Mouse (Mus musculus) hindbrain, embryonic 13.5 days (tissue): ENCODE measurements around the gene Rgn. TPM values are rescaled to one million over a fixed set of nuclear protein-coding genes. Genes with fewer than 3 reads are reported as not detected.

Source experiments
- ATAC-seq: fragments of 200-750 bp; cut with Nextera tagmentation; 2 replicates; pipeline ENCODE4 v1.8.0; 2017; ENCODE audit warnings: moderate TSS enrichment; ENCODE audit not compliant: low FRiP score
- H3K27ac ChIP-seq: fragments of 300-500 bp; sonication (generic); 2 replicates; pipeline ENCODE4 v1.5.1; 2015; ENCODE audit warnings: inconsistent platforms, mild to moderate bottlenecking, moderate library complexity
- H3K27me3 ChIP-seq: fragments of 300-500 bp; sonication (generic); 2 replicates; pipeline ENCODE4 v1.6.1; 2015; ENCODE audit warnings: mild to moderate bottlenecking, inconsistent platforms
- H3K36me3 ChIP-seq: fragments of 300-500 bp; sonication (generic); 2 replicates; pipeline ENCODE4 v1.6.1; 2015; ENCODE audit warnings: mild to moderate bottlenecking, inconsistent platforms
- H3K4me1 ChIP-seq: fragments of 300-500 bp; sonication (generic); replicated peaks from 2 replicates; pipeline ENCODE4 v1.6.1; 2015; ENCODE audit warnings: inconsistent platforms
- H3K4me2 ChIP-seq: fragments of 300-500 bp; sonication (generic); 2 replicates; pipeline ENCODE4 v1.6.1; 2015; ENCODE audit warnings: inconsistent platforms, mild to moderate bottlenecking, moderate library complexity
- H3K4me3 ChIP-seq: fragments of 300-500 bp; sonication (generic); 2 replicates; pipeline ENCODE4 v1.5.1; 2015; ENCODE audit warnings: mild to moderate bottlenecking, inconsistent platforms
- H3K9ac ChIP-seq: fragments of 300-500 bp; sonication (generic); 2 replicates; pipeline ENCODE4 v1.6.1; 2015; ENCODE audit warnings: mild to moderate bottlenecking, inconsistent platforms
- H3K9me3 ChIP-seq: fragments of 300-500 bp; sonication (generic); 2 replicates; pipeline ENCODE4 v1.6.1; 2016; ENCODE audit warnings: inconsistent platforms
- WGBS: fragments of 180-500 bp; shearing (Covaris S2); methylation state at CpG from one replicate; pipeline ENCODE4 v1.1.7; 2015; 5-methylcytosine and 5-hydroxymethylcytosine counted together
- polyA plus RNA-seq: library from polyadenylated mRNA; unstranded; fragments of >200 nt; fragmentation: Nextera tagmentation; extraction: Ambion mirVana; gene quantifications from 2 replicates; pipeline ENCODE4 v1.2.1, GENCODE M21; 2015

The Rgn gene
- polyA plus RNA-seq, 1 experiment from 2014 or later, result 0.57 TPM

DNA sequence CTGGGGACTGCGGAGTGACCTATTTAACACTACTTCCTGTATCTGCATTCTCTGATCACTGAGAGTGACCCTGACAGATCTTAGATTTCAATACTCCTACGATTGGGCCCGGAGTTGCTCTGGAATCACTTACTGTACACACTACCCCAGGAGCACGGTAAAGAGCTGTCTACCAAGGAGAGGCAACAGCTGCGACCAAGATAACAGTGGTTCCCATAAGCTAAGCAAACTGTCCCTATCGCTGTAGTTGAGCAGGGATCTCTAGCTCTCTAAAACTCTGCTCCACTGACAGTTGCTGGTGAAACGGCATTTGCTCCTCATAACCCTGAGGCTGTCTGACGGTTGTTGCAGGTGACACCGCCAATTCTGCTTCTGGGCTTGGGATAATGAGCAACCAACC, 23.1 kb downstream of the Rgn start:
- WGBS, result 80% methylated on average over 9 of the region's 9 CpGs
- Histone ChIP-seq H3K4me1 (no peaks in the 10 kb centered on the region), H3K36me3 (no peaks in the 10 kb centered on the region), H3K27ac (no peak overlapping the region), H3K4me3 (no peak overlapping the region), H3K9ac (no peak overlapping the region), H3K4me2 (no peak overlapping the region), H3K27me3 (no peaks in the 10 kb centered on the region), H3K9me3 (no peaks in the 10 kb centered on the region)
- no peak for ATAC-seq

DNA sequence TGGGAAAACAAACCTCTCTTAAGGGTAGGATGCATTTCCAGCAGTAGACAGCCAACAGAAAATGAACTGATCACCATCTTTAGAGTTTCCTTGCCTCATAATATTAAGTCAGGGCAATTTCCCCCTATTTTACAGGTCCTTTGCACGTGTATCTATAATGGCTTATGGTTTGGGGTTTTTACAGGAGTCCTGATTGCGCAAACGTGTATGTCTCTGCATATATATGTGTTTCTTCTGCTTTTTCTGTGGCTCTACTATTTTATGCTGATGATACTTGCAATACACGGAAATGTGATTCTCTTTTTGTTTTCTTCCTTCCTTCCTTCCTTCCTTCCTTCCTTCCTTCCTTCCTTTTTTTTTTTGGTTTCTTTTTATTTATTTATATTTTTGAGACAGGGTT, 24.3 kb downstream of the Rgn start:
- H3K4me1 ChIP-seq, result no peaks in the 10 kb centered on the region
- WGBS, result 88% methylated on average over 4 of the region's 4 CpGs

GRCm38 (mm10) chrX:20587968-20588367, 38.4 kb downstream of the Rgn start:
- no peak for ATAC-seq

More for the DNA sequence above, 24.3 kb downstream of the Rgn start:
- Histone ChIP-seq H3K27me3 (no peaks in the 10 kb centered on the region), H3K9ac (no peak overlapping the region), H3K4me2 (no peak overlapping the region), H3K9me3 (no peaks in the 10 kb centered on the region), H3K36me3 (no peaks in the 10 kb centered on the region), H3K27ac (no peak overlapping the region), H3K4me3 (no peak overlapping the region)
- ATAC-seq, result no peak

DNA sequence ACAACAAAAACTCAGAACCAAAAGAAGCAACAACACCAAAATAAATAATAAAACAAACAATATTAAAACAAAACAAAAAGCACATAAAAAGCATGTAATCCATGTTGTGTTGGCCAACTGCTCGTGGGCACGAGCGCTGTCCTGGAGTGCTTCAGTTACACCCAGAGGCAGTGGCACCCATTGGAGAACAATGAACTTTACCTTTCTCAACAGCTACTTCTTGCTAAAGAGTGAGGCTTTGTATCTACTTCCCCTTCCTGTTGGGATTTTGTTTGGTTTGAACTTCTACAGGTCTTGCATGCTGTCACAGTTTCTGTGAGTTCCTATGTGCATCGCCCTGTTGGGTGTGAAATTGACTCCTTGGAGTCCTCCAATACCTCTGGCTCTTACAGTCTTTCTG, 58.9 kb downstream of the Rgn start:
- 84% methylated on average over 4 of the region's 4 CpGs for WGBS
- no peaks in the 10 kb centered on the region for H3K27me3 ChIP-seq
- H3K9ac ChIP-seq, result no peak overlapping the region
- no peak overlapping the region for H3K4me3 ChIP-seq
- ATAC-seq, result no peak
- no peak overlapping the region for H3K4me2 ChIP-seq
- H3K4me1 ChIP-seq, result no peaks in the 10 kb centered on the region
- H3K27ac ChIP-seq, result no peak overlapping the region
- no peaks in the 10 kb centered on the region for H3K9me3 ChIP-seq
- no peaks in the 10 kb centered on the region for H3K36me3 ChIP-seq

More at GRCm38 (mm10) chrX:20587968-20588367, 38.4 kb downstream of the Rgn start:
- Histone ChIP-seq H3K4me1 (no peaks in the 10 kb centered on the region), H3K27ac (no peak overlapping the region), H3K27me3 (no peaks in the 10 kb centered on the region), H3K9me3 (no peaks in the 10 kb centered on the region), H3K4me3 (no peak overlapping the region), H3K9ac (no peak overlapping the region), H3K4me2 (no peak overlapping the region), H3K36me3 (no peaks in the 10 kb centered on the region)
- WGBS, result 30% methylated on average over 4 of the region's 4 CpGs

Other genes starting within 250 kb of the Rgn start
- 15.6 and 17.9 TPM in 2 replicates for gene Rp2, start 185.3 kb upstream of the Rgn start, polyA plus RNA-seq
- 5.4 and 6.5 TPM in 2 replicates for gene Jade3, start 124.1 kb upstream of the Rgn start, polyA plus RNA-seq
- 63.5 and 63.9 TPM in 2 replicates for gene Rbm10, start 67.7 kb downstream of the Rgn start, polyA plus RNA-seq
- 220 and 231 TPM in 2 replicates for gene Ndufb11, start 67.8 kb downstream of the Rgn start, polyA plus RNA-seq
- gene Uba1, start 108.5 kb downstream of the Rgn start, polyA plus RNA-seq, result 394 and 406 TPM in 2 replicates
- gene Cdk16, start 138.2 kb downstream of the Rgn start, polyA plus RNA-seq, result 122 and 126 TPM in 2 replicates
- gene Usp11, start 154.1 kb downstream of the Rgn start, polyA plus RNA-seq, result 93.8 and 98.4 TPM in 2 replicates
- 281 and 285 TPM in 2 replicates for gene Araf, start 248.0 kb downstream of the Rgn start, polyA plus RNA-seq